ENCODE assay signal across 15 mouse cellular contexts in the genomic region with DNA sequence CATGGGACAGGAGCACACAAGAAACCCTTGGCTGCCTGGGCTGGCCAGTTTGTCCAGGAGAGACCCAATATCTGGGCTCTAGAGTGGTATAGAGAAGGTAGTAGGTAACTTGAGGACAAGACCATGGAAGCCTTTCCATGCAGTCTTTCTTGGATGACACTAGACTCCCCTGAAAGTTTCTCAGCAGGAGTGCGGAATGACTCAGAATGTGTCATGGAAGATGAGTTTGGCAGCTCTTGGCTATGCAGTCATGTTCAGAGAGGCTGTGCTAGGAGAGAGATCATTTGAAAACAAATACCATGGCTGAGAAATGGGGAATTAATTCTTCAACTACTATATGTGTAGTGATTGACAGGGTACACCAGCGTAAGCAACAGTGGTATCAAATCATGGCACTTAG.
"Had no signal": no experiment of that assay in that cellular context is flagged by ENCODE, and none has a peak within 500 bp of the region (broad histone marks: within the 10 kb centered on the region; RNA-seq: fewer than 3 reads in every experiment).

No protein-coding gene starts in this region.

- H3K9me3 ChIP-seq: limb, embryonic 10.5 days; liver, embryonic 15.5 days; midbrain, embryonic 13.5 days; neural tube, embryonic 12.5 days had no signal

- H3K9ac ChIP-seq: liver, embryonic 15.5 days; midbrain, embryonic 13.5 days; neural tube, embryonic 12.5 days had no signal

- H3K36me3 ChIP-seq: limb, embryonic 10.5 days; liver, embryonic 15.5 days; midbrain, embryonic 13.5 days; neural tube, embryonic 12.5 days had no signal

- H3K4me1 ChIP-seq: liver, embryonic 15.5 days; neural tube, embryonic 12.5 days had no signal

- DNase-seq: kidney, postnatal 10 days; kidney, postnatal 4 days; lung, adult 2 months; lung, postnatal 36 days; right cerebral cortex, postnatal 14 days; thymus, postnatal 4 days had no signal

- H3K27me3 ChIP-seq: liver, embryonic 15.5 days; midbrain, embryonic 13.5 days; neural tube, embryonic 12.5 days had no signal

- H3K27ac ChIP-seq: layer of hippocampus, adult 2 months; left cerebral cortex, adult 2 months; limb, embryonic 10.5 days; liver, embryonic 15.5 days; midbrain, embryonic 13.5 days; neural tube, embryonic 12.5 days had no signal

- H3K4me2 ChIP-seq: liver, embryonic 11.5 days; liver, embryonic 15.5 days; midbrain, embryonic 13.5 days; neural tube, embryonic 12.5 days had no signal

- ATAC-seq: lung, postnatal 0 days; midbrain, embryonic 13.5 days had no signal

- H3K4me3 ChIP-seq: layer of hippocampus, adult 2 months; left cerebral cortex, adult 2 months; limb, embryonic 10.5 days; liver, embryonic 15.5 days; midbrain, embryonic 13.5 days; myocyte; neural tube, embryonic 12.5 days had no signal
